Mouse (Mus musculus) neural tube, embryonic 11.5 days (tissue): ENCODE measurements around the gene Bcl2a1d. TPM values are rescaled to one million over a fixed set of nuclear protein-coding genes. Genes with fewer than 3 reads are reported as not detected.

Source experiments
- polyA plus RNA-seq: library from polyadenylated mRNA; unstranded; fragments of >200 nt; fragmentation: Nextera tagmentation; extraction: Ambion mirVana; gene quantifications from 2 replicates; pipeline ENCODE4 v1.2.1, GENCODE M21; 2014

Gene Bcl2a1d
- polyA plus RNA-seq, 1 experiment from 2014 or later: not detected

Other genes starting within 250 kb of the Bcl2a1d start
- gene Syncrip, start 249.3 kb downstream of the Bcl2a1d start, polyA plus RNA-seq: 124 and 132 TPM in 2 replicates
- 10.9 and 14.2 TPM in 2 replicates for gene Zfp949, start 183.9 kb downstream of the Bcl2a1d start, polyA plus RNA-seq
- gene Trim43a, start 151.0 kb downstream of the Bcl2a1d start, polyA plus RNA-seq: 0.12 TPM in 1 of 2 replicates, not detected in the other
- 24.9 and 26.4 TPM in 2 replicates for gene Mthfsl, start 11.6 kb downstream of the Bcl2a1d start, polyA plus RNA-seq
- 0.13 TPM in 1 of 2 replicates, not detected in the other for gene Trim43c, start 107.2 kb upstream of the Bcl2a1d start, polyA plus RNA-seq
- gene Bcl2a1a, start 225.0 kb upstream of the Bcl2a1d start, polyA plus RNA-seq: not detected in 2 replicates